Mouse (Mus musculus) bone marrow macrophage, adult 2 months (primary cell): Measurements from ENCODE around the gene Pkp1.

ENCODE experiments used
- CTCF ChIP-seq: IDR thresholded peaks from 2 replicates; pipeline ENCODE4 v1.5.1; 2012; ENCODE audit warnings: low read depth, mild to moderate bottlenecking, low read length, moderate library complexity
- POLR2A ChIP-seq: IDR thresholded peaks from 2 replicates; pipeline ENCODE4 v1.6.1; 2012; ENCODE audit warnings: mild to moderate bottlenecking, low read depth, low read length, borderline replicate concordance

GRCm38 (mm10) chr1:135861980-135862552, 56.9 kb downstream of the Pkp1 start:
- TF ChIP-seq CTCF = no peak
- no peak for TF ChIP-seq POLR2A
